Mouse (Mus musculus): ENCODE measurements at regions not wholly inside any gene's neighbourhood (a gene's known extent, or its start where the extent isn't known, plus 50 kb on each side); places are given as distances from the start of the nearest gene placed in this dataset.
A peak's percentile ranks its signal among the peaks of the same experiment; 100 is the strongest.

- H3K4me2 ChIP-seq (replicated peaks), result peak overlapping the region; percentile 38
- peak overlapping the region; percentile 87 for H3K27ac ChIP-seq
- peaks cover 43% of the 10 kb centered on the region for H3K4me1 ChIP-seq
- no peaks in the 10 kb centered on the region for H3K36me3 ChIP-seq
- H3K9me3 ChIP-seq, result no peaks in the 10 kb centered on the region
- H3K27me3 ChIP-seq, result no peaks in the 10 kb centered on the region
- peak overlapping the region; percentile 31; the same call in 1 of the 2 replicates for H3K9ac ChIP-seq
- peak; percentile 64 for ATAC-seq (ENCODE audit: low FRiP score, low read depth)
- H3K4me3 ChIP-seq, result no peak overlapping the region
- WGBS, result 14% methylated on average over 16 of the region's 16 CpGs
Observed at GRCm38 (mm10) chr2:174848981-174849681, 88.7 kb downstream of the Edn3 start.

- ATAC-seq (ENCODE audit: low FRiP score, low read depth), result no peak
- H3K27me3 ChIP-seq, result no peaks in the 10 kb centered on the region
- H3K4me2 ChIP-seq (replicated peaks), result no peak overlapping the region
- no peaks in the 10 kb centered on the region for H3K9me3 ChIP-seq
- peak overlapping the region; percentile 79; the same call in 1 of the 2 replicates for H3K27ac ChIP-seq
- H3K36me3 ChIP-seq, result no peaks in the 10 kb centered on the region
- H3K4me1 ChIP-seq, result peaks cover 47% of the 10 kb centered on the region
- no peak overlapping the region for H3K4me3 ChIP-seq
- WGBS, result 30% methylated on average over 16 of the region's 16 CpGs
- no peak overlapping the region for H3K9ac ChIP-seq
Observed at GRCm38 (mm10) chr2:174850860-174851259, 90.4 kb downstream of the Edn3 start.

GRCm38 (mm10) chr2:174851525-174852330 lies 91.3 kb downstream of the Edn3 start:
- Histone ChIP-seq H3K4me3 (no peak overlapping the region), H3K36me3 (no peaks in the 10 kb centered on the region), H3K27ac (peak overlapping the region; percentile 79), H3K27me3 (no peaks in the 10 kb centered on the region), H3K4me2 (replicated peaks) (0 out of 2 replicates have a peak overlapping the region, but pooled peaks have one; percentile 19), H3K9ac (no peak overlapping the region), H3K9me3 (no peaks in the 10 kb centered on the region), H3K4me1 (peaks cover 52% of the 10 kb centered on the region)
- peak; percentile 75 for ATAC-seq (ENCODE audit: low FRiP score, low read depth)
- 14% methylated on average over 22 of the region's 22 CpGs for WGBS

GRCm38 (mm10) chr2:174853786-174854185 lies 93.4 kb downstream of the Edn3 start:
- 75% methylated on average over 8 of the region's 8 CpGs for WGBS

GRCm38 (mm10) chr2:174855548-174855947 lies 95.1 kb downstream of the Edn3 start:
- 79% methylated on average over 8 of the region's 8 CpGs for WGBS

More at GRCm38 (mm10) chr2:174853786-174854185, 93.4 kb downstream of the Edn3 start:
- H3K36me3 ChIP-seq, result no peaks in the 10 kb centered on the region
- ATAC-seq (ENCODE audit: low FRiP score, low read depth), result no peak
- peaks cover 58% of the 10 kb centered on the region for H3K4me1 ChIP-seq
- H3K4me3 ChIP-seq, result no peak overlapping the region
- H3K27ac ChIP-seq, result no peak overlapping the region
- no peaks in the 10 kb centered on the region for H3K9me3 ChIP-seq
- no peak overlapping the region for H3K9ac ChIP-seq
- H3K27me3 ChIP-seq, result no peaks in the 10 kb centered on the region
- H3K4me2 ChIP-seq (replicated peaks), result no peak overlapping the region

GRCm38 (mm10) chr2:174856135-174856534 lies 95.7 kb downstream of the Edn3 start:
- WGBS, result 92% methylated on average over 5 of the region's 5 CpGs
- no peaks in the 10 kb centered on the region for H3K36me3 ChIP-seq
- peaks cover 54% of the 10 kb centered on the region for H3K4me1 ChIP-seq
- no peaks in the 10 kb centered on the region for H3K9me3 ChIP-seq
- no peak overlapping the region for H3K4me2 ChIP-seq (replicated peaks)
- no peak overlapping the region for H3K9ac ChIP-seq
- H3K4me3 ChIP-seq, result no peak overlapping the region
- H3K27ac ChIP-seq, result no peak overlapping the region
- no peaks in the 10 kb centered on the region for H3K27me3 ChIP-seq
- no peak for ATAC-seq (ENCODE audit: low FRiP score, low read depth)

More at GRCm38 (mm10) chr2:174855548-174855947, 95.1 kb downstream of the Edn3 start:
- Histone ChIP-seq H3K9me3 (no peaks in the 10 kb centered on the region), H3K4me3 (no peak overlapping the region), H3K4me1 (peaks cover 59% of the 10 kb centered on the region), H3K4me2 (replicated peaks) (no peak overlapping the region), H3K9ac (no peak overlapping the region), H3K27ac (0 out of 2 replicates have a peak overlapping the region, but pooled peaks have one; percentile 15), H3K36me3 (no peaks in the 10 kb centered on the region), H3K27me3 (no peaks in the 10 kb centered on the region)
- no peak for ATAC-seq (ENCODE audit: low FRiP score, low read depth)

GRCm38 (mm10) chr2:174858011-174858834 lies 97.8 kb downstream of the Edn3 start:
- Histone ChIP-seq H3K27ac (peak overlapping the region; percentile 98), H3K4me1 (peaks cover 46% of the 10 kb centered on the region), H3K4me2 (replicated peaks) (peak overlapping the region; percentile 41), H3K9ac (peak overlapping the region; percentile 19; the same call in 1 of the 2 replicates), H3K36me3 (no peaks in the 10 kb centered on the region), H3K9me3 (no peaks in the 10 kb centered on the region), H3K4me3 (no peak overlapping the region), H3K27me3 (no peaks in the 10 kb centered on the region)
- 5% methylated on average over 15 of the region's 15 CpGs for WGBS
- peak; percentile 87 for ATAC-seq (ENCODE audit: low FRiP score, low read depth)

- peaks cover 46% of the 10 kb centered on the region for H3K4me1 ChIP-seq
Observed at GRCm38 (mm10) chr2:174858835-174859215, 98.4 kb downstream of the Edn3 start.

GRCm38 (mm10) chr2:174859533-174859932 lies 99.1 kb downstream of the Edn3 start:
- no peaks in the 10 kb centered on the region for H3K9me3 ChIP-seq
- H3K4me3 ChIP-seq, result no peak overlapping the region
- no peaks in the 10 kb centered on the region for H3K36me3 ChIP-seq
- H3K9ac ChIP-seq, result no peak overlapping the region
- H3K4me2 ChIP-seq (replicated peaks), result peak overlapping the region; percentile 41
- H3K4me1 ChIP-seq, result peaks cover 51% of the 10 kb centered on the region
- peak overlapping the region; percentile 98 for H3K27ac ChIP-seq
- H3K27me3 ChIP-seq, result no peaks in the 10 kb centered on the region
- peak; percentile 3; the same call in 1 of the 2 replicates for ATAC-seq (ENCODE audit: low FRiP score, low read depth)
- WGBS, result 17% methylated on average over 7 of the region's 7 CpGs

More at GRCm38 (mm10) chr2:174858835-174859215, 98.4 kb downstream of the Edn3 start:
- Histone ChIP-seq H3K27ac (peak overlapping the region; percentile 98), H3K9ac (peak overlapping the region; percentile 19; the same call in 1 of the 2 replicates), H3K27me3 (no peaks in the 10 kb centered on the region), H3K4me3 (no peak overlapping the region), H3K4me2 (replicated peaks) (peak overlapping the region; percentile 41), H3K36me3 (no peaks in the 10 kb centered on the region), H3K9me3 (no peaks in the 10 kb centered on the region)
- WGBS, result 0% methylated on average over 2 of the region's 2 CpGs
- peak; percentile 90 for ATAC-seq (ENCODE audit: low FRiP score, low read depth)

GRCm38 (mm10) chr2:174864657-174865056 lies 104.2 kb downstream of the Edn3 start:
- no peaks in the 10 kb centered on the region for H3K9me3 ChIP-seq
- ATAC-seq (ENCODE audit: low FRiP score, low read depth), result peak; percentile 48; the same call in 1 of the 2 replicates
- no peaks in the 10 kb centered on the region for H3K27me3 ChIP-seq
- H3K36me3 ChIP-seq, result no peaks in the 10 kb centered on the region
- WGBS, result 51% methylated on average over 3 of the region's 3 CpGs
- no peak overlapping the region for H3K4me2 ChIP-seq (replicated peaks)
- H3K9ac ChIP-seq, result no peak overlapping the region
- H3K27ac ChIP-seq, result peak overlapping the region; percentile 63
- H3K4me1 ChIP-seq, result peaks cover 56% of the 10 kb centered on the region
- H3K4me3 ChIP-seq, result no peak overlapping the region

GRCm38 (mm10) chr2:174866546-174866945 lies 106.1 kb downstream of the Edn3 start:
- no peaks in the 10 kb centered on the region for H3K9me3 ChIP-seq
- WGBS, result 83% methylated on average over 8 of the region's 8 CpGs
- ATAC-seq (ENCODE audit: low FRiP score, low read depth), result no peak
- no peak overlapping the region for H3K9ac ChIP-seq
- H3K4me3 ChIP-seq, result no peak overlapping the region
- H3K36me3 ChIP-seq, result no peaks in the 10 kb centered on the region
- no peak overlapping the region for H3K27ac ChIP-seq
- H3K27me3 ChIP-seq, result no peaks in the 10 kb centered on the region
- peaks cover 62% of the 10 kb centered on the region for H3K4me1 ChIP-seq
- no peak overlapping the region for H3K4me2 ChIP-seq (replicated peaks)
